Mouse (Mus musculus): ENCODE data around the gene Copb1.

GRCm38 (mm10) chr7:114251684-114252083 lies 2.8 kb downstream of the Copb1 start:
- TF ChIP-seq CTCF (IDR thresholded peaks at IDR 0.05) (peak; percentile 49), POLR2A (IDR thresholded peaks at IDR 0.05; ENCODE audit: insufficient read depth, low read depth, low read length) (no peak)

Measured in heart, adult 2 months (tissue).